Mouse (Mus musculus) MEL (cell line): ENCODE data around the gene Gm42420. TPM values are rescaled to one million over a fixed set of nuclear protein-coding genes. Genes with fewer than 3 reads are reported as not detected.

Experiments
- DNase-seq: peaks from one replicate; pipeline ENCODE4 v3.0.0; 2011; ENCODE audit warnings: low read depth, low spot score
- H3K27ac ChIP-seq: 2 replicates; pipeline ENCODE4 v1.5.1; 2012; ENCODE audit warnings: low read depth, mild to moderate bottlenecking, control low read depth, low read length, moderate library complexity; ENCODE audit not compliant: control insufficient read depth
- H3K27me3 ChIP-seq, 2 experiments: fragments of 150-350 bp in 1 of 2; sonication (generic) in 1 of 2; 2 replicates each; pipeline ENCODE4 v1.6.1; 2012; ENCODE audit warnings: low read length in 2 of 2, mild to moderate bottlenecking in 2 of 2, improper control_type of control experiment in 1 of 2, moderate library complexity in 1 of 2; ENCODE audit not compliant: insufficient read depth in 2 of 2, control insufficient read depth in 1 of 2
- H3K36me3 ChIP-seq, 2 experiments: 2 replicates each; pipeline ENCODE4 v1.6.1; 2012 to 2014; ENCODE audit warnings: low read length in 2 of 2, improper control_type of control experiment in 1 of 2, inconsistent platforms in 1 of 2, mild to moderate bottlenecking in 1 of 2; ENCODE audit not compliant: insufficient read depth in 2 of 2, control insufficient read depth in 1 of 2
- H3K4me1 ChIP-seq, 2 experiments: fragments of 150-350 bp in 1 of 2; sonication (generic) in 1 of 2; 2 replicates each; pipeline ENCODE4 v1.6.1; 2012; ENCODE audit warnings: low read length in 2 of 2, improper control_type of control experiment in 1 of 2, mild to moderate bottlenecking in 1 of 2; ENCODE audit not compliant: insufficient read depth in 2 of 2, control insufficient read depth in 1 of 2
- H3K4me3 ChIP-seq, 2 experiments: fragments of 150-350 bp in 1 of 2; sonication (generic) in 1 of 2; 2 replicates each; pipeline ENCODE4 v1.5.1; 2012; ENCODE audit warnings: low read depth in 2 of 2, low read length in 2 of 2, mild to moderate bottlenecking in 2 of 2, moderate library complexity in 2 of 2, control low read depth in 1 of 2, improper control_type of control experiment in 1 of 2; ENCODE audit not compliant: control insufficient read depth in 1 of 2, insufficient read depth in 1 of 2
- H3K79me2 ChIP-seq: 2 replicates; pipeline ENCODE4 v1.6.1; 2012; ENCODE audit warnings: mild to moderate bottlenecking, low read length, moderate library complexity; ENCODE audit not compliant: control insufficient read depth, poor library complexity, insufficient read depth
- H3K9ac ChIP-seq: 2 replicates; pipeline ENCODE4 v1.6.1; 2012; ENCODE audit warnings: low read depth, mild to moderate bottlenecking, control low read depth, low read length, moderate library complexity; ENCODE audit not compliant: control insufficient read depth, poor library complexity, severe bottlenecking
- H3K9me3 ChIP-seq: fragments of 150-350 bp; sonication (generic); replicated peaks from 2 replicates; pipeline ENCODE4 v1.6.1; 2012; ENCODE audit warnings: mild to moderate bottlenecking, low read length, improper control_type of control experiment, moderate library complexity; ENCODE audit not compliant: insufficient read depth
- BHLHE40 ChIP-seq: IDR thresholded peaks from 2 replicates; pipeline ENCODE4 v1.6.1; 2012; ENCODE audit warnings: low read depth, mild to moderate bottlenecking, inconsistent platforms, low read length, improper control_type of control experiment, borderline replicate concordance
- CHD2 ChIP-seq: IDR thresholded peaks from 2 replicates; pipeline ENCODE4 v1.6.1; 2011; ENCODE audit warnings: low read length, improper control_type of control experiment
- CTCF ChIP-seq, 3 experiments: IDR thresholded peaks in 2 of 3; conservative IDR thresholded peaks in 1 of 3; 2 replicates each; pipeline ENCODE4 v1.5.1; 2011 to 2012; ENCODE audit warnings: low read length in 3 of 3, low read depth in 2 of 3, mild to moderate bottlenecking in 2 of 3, improper control_type of control experiment in 1 of 3, inconsistent platforms in 1 of 3, mixed read lengths in 1 of 3, moderate library complexity in 1 of 3; ENCODE audit not compliant: control insufficient read depth in 1 of 3, insufficient read depth in 1 of 3, poor library complexity in 1 of 3, severe bottlenecking in 1 of 3
- E2F4 ChIP-seq: IDR thresholded peaks from 2 replicates; pipeline ENCODE4 v1.6.1; 2011; ENCODE audit warnings: low read depth, low read length, improper control_type of control experiment, borderline replicate concordance
- EP300 ChIP-seq, 2 experiments: IDR thresholded peaks; 2 replicates each; pipeline ENCODE4 v1.6.1; 2011; ENCODE audit warnings: improper control_type of control experiment in 2 of 2, low read length in 2 of 2, low read depth in 1 of 2, mild to moderate bottlenecking in 1 of 2
- ETS1 ChIP-seq: IDR thresholded peaks from 2 replicates; pipeline ENCODE4 v1.6.1; 2012; ENCODE audit warnings: low read depth, mild to moderate bottlenecking, inconsistent platforms, low read length, improper control_type of control experiment, moderate library complexity
- HCFC1 ChIP-seq: IDR thresholded peaks from 2 replicates; pipeline ENCODE4 v1.6.1; 2012; ENCODE audit warnings: low read depth, mild to moderate bottlenecking, inconsistent platforms, low read length, improper control_type of control experiment, moderate library complexity
- JUND ChIP-seq: IDR thresholded peaks from 2 replicates; pipeline ENCODE4 v1.6.1; 2011; ENCODE audit warnings: low read depth, mild to moderate bottlenecking, improper control_type of control experiment, low read length
- KAT2A ChIP-seq: conservative IDR thresholded peaks from 2 replicates; pipeline ENCODE4 v1.6.1; 2012; ENCODE audit warnings: low read depth, low read length, improper control_type of control experiment, inconsistent platforms
- MAFK ChIP-seq: IDR thresholded peaks from 2 replicates; pipeline ENCODE4 v1.6.1; 2011; ENCODE audit warnings: low read depth, mild to moderate bottlenecking, low read length, improper control_type of control experiment, borderline replicate concordance
- MAX ChIP-seq: IDR thresholded peaks from 2 replicates; pipeline ENCODE4 v1.6.1; 2011; ENCODE audit warnings: low read length, improper control_type of control experiment
- MEF2A ChIP-seq: IDR thresholded peaks from 2 replicates; pipeline ENCODE4 v1.6.1; 2014; ENCODE audit warnings: low read depth, mild to moderate bottlenecking, inconsistent platforms, low read length, improper control_type of control experiment; ENCODE audit not compliant: poor library complexity, insufficient replicate concordance, severe bottlenecking; ENCODE audit errors: extremely low read depth
- MXI1 ChIP-seq: IDR thresholded peaks from 2 replicates; pipeline ENCODE4 v1.6.1; 2011; ENCODE audit warnings: mild to moderate bottlenecking, low read depth, low read length, improper control_type of control experiment
- NELFE ChIP-seq: IDR thresholded peaks from 2 replicates; pipeline ENCODE4 v1.6.1; 2011; ENCODE audit warnings: low read depth, low read length, improper control_type of control experiment
- NRF1 ChIP-seq: IDR thresholded peaks from 2 replicates; pipeline ENCODE4 v1.6.1; 2014; ENCODE audit warnings: low read depth, mild to moderate bottlenecking, inconsistent platforms, low read length, improper control_type of control experiment, moderate library complexity; ENCODE audit not compliant: poor library complexity, insufficient read depth, severe bottlenecking
- POLR2A ChIP-seq, 2 experiments: IDR thresholded peaks; 2 replicates each; pipeline ENCODE4 v1.6.1; 2011 to 2012; ENCODE audit warnings: low read length in 2 of 2, mild to moderate bottlenecking in 2 of 2, control low read depth in 1 of 2, improper control_type of control experiment in 1 of 2, low read depth in 1 of 2, moderate library complexity in 1 of 2; ENCODE audit not compliant: control insufficient read depth in 1 of 2, insufficient read depth in 1 of 2, poor library complexity in 1 of 2
- POLR2AphosphoS5 ChIP-seq: IDR thresholded peaks from 2 replicates; pipeline ENCODE4 v1.6.1; 2012; ENCODE audit warnings: low read depth, borderline replicate concordance, mild to moderate bottlenecking, inconsistent platforms, low read length, moderate library complexity, mixed read lengths
- SIN3A ChIP-seq: IDR thresholded peaks from 2 replicates; pipeline ENCODE4 v1.6.1; 2012; ENCODE audit warnings: low read length, improper control_type of control experiment, inconsistent platforms
- SMC3 ChIP-seq: IDR thresholded peaks from 2 replicates; pipeline ENCODE4 v1.6.1; 2011; ENCODE audit warnings: low read depth, low read length, improper control_type of control experiment
- TBP ChIP-seq: IDR thresholded peaks from 2 replicates; pipeline ENCODE4 v1.8.0; 2011; ENCODE audit warnings: low read depth, low read length, improper control_type of control experiment
- UBTF ChIP-seq: IDR thresholded peaks from 2 replicates; pipeline ENCODE4 v1.6.1; 2012; ENCODE audit warnings: low read depth, mild to moderate bottlenecking, inconsistent platforms, low read length, improper control_type of control experiment, moderate library complexity, borderline replicate concordance; ENCODE audit not compliant: insufficient read depth
- USF2 ChIP-seq, 2 experiments: IDR thresholded peaks; 2 replicates each; pipeline ENCODE4 v1.6.1; 2011 to 2012; ENCODE audit warnings: improper control_type of control experiment in 2 of 2, low read length in 2 of 2, borderline replicate concordance in 1 of 2, inconsistent platforms in 1 of 2, low read depth in 1 of 2, mild to moderate bottlenecking in 1 of 2; ENCODE audit not compliant: insufficient read depth in 1 of 2
- ZMIZ1 ChIP-seq: IDR thresholded peaks from 2 replicates; pipeline ENCODE4 v1.6.1; 2012; ENCODE audit warnings: low read depth, mild to moderate bottlenecking, inconsistent platforms, low read length, improper control_type of control experiment, moderate library complexity
- ZNF384 ChIP-seq: IDR thresholded peaks from 2 replicates; pipeline ENCODE4 v1.6.1; 2012; ENCODE audit warnings: low read depth, mild to moderate bottlenecking, inconsistent platforms, low read length, improper control_type of control experiment
- polyA plus RNA-seq, 2 experiments: library from polyadenylated mRNA; stranded (reverse) in 1 of 2; unstranded in 1 of 2; fragments of >175 nt in 1 of 2; fragments of >200 nt in 1 of 2; gene quantifications; 2 replicates each; pipeline versions ENCODE4 v1.2.1 to v1.2.4; 2012; ENCODE audit warnings: low replicate concordance in 2 of 2, low read depth in 1 of 2; ENCODE audit not compliant: insufficient read length in 2 of 2, insufficient read depth in 1 of 2, missing spikeins in 1 of 2
- total RNA-seq: library from RNA; depleted of rRNA; stranded (reverse); fragments of 300-350 nt; gene quantifications from 2 replicates; pipeline ENCODE4 v1.2.3, GENCODE M21; 2012; rRNA removed

The Gm42420 gene
- 1.4 and 1.5 TPM in 2 replicates for total RNA-seq
- polyA plus RNA-seq: 1 to 10 TPM in 1 of 2 experiments, not detected in 1; 1.9 TPM

GRCm38 (mm10) chr6:39585517-39585916 lies at the start of gene Gm42420:
Gene Gm42420, plus strand, starts transcription at chr6:39585753.
- no peaks in the 10 kb centered on the region for H3K4me1 ChIP-seq
- H3K27ac ChIP-seq: no peak within 1 kb of the TSS
- no peak within 1 kb of the TSS for H3K4me3 ChIP-seq
- TF ChIP-seq JUND (no peak), MAFK (no peak), ZNF384 (no peak), SIN3A (no peak), SMC3 (no peak), E2F4 (no peak), POLR2AphosphoS5 (no peak), MAX (no peak), BHLHE40 (no peak), KAT2A (no peak), CTCF (IDR thresholded peaks at IDR 0.05 in 2 of 3, conservative IDR thresholded peaks at IDR 0.05 in 1 of 3; ENCODE audit: control insufficient read depth in 1 of 3, insufficient read depth in 1 of 3, low read depth in 2 of 3, low read length in 3 of 3, poor library complexity in 1 of 3, severe bottlenecking in 1 of 3) (no peak), UBTF (no peak), MXI1 (no peak), TBP (no peak), HCFC1 (no peak), NRF1 (no peak), CHD2 (no peak), EP300 (IDR thresholded peaks at IDR 0.05; ENCODE audit: low read depth in 1 of 2, low read length in 2 of 2) (no peak), ETS1 (no peak)
- H3K36me3 ChIP-seq: no peaks in the 10 kb centered on the region; a peak in 1 of 4 replicates
- H3K9me3 ChIP-seq: no peaks in the 10 kb centered on the region
- DNase-seq: no peak
- no peak within 1 kb of the TSS for H3K9ac ChIP-seq
- H3K79me2 ChIP-seq: no peaks in the 10 kb centered on the region
- H3K27me3 ChIP-seq: no peaks in the 10 kb centered on the region

DNA sequence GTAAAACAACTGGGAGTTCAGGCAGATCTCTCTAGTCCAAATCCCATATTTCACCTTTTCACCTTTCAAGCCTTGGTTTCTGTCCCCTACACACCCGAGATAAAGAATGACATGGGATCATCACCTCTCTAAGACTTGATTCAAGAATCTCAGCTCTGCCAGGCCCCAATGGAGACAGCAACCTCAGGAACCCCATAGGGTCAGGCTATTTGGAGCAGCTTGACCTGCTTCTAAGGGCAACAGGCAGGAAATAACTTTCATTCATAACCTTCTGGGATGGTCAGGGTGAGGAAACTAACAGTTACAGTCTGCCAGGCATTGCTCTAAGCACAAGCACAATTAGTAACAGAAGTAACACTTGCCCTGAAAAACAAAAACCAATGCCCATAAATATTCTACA lies 48.9 kb upstream of the Gm42420 start:
- peaks cover 0 to 2% of the 10 kb centered on the region in 2 experiments; a peak in 3 of 4 replicates for H3K27me3 ChIP-seq
- no peaks in the 10 kb centered on the region for H3K36me3 ChIP-seq
- H3K9ac ChIP-seq: no peak overlapping the region
- no peaks in the 10 kb centered on the region for H3K4me1 ChIP-seq
- DNase-seq: no peak
- no peak overlapping the region for H3K4me3 ChIP-seq
- TF ChIP-seq MEF2A: no peak
- TF ChIP-seq USF2 (IDR thresholded peaks at IDR 0.05; ENCODE audit: borderline replicate concordance in 1 of 2, insufficient read depth in 1 of 2, low read depth in 1 of 2, low read length in 2 of 2): no peak
- no peak for TF ChIP-seq NELFE
- no peak for TF ChIP-seq ZMIZ1
- TF ChIP-seq HCFC1: no peak
- TF ChIP-seq POLR2A (IDR thresholded peaks at IDR 0.05; ENCODE audit: control insufficient read depth in 1 of 2, insufficient read depth in 1 of 2, low read depth in 1 of 2, low read length in 2 of 2, poor library complexity in 1 of 2): no peak
- TF ChIP-seq MXI1: no peak
- H3K27ac ChIP-seq: no peak overlapping the region
- no peaks in the 10 kb centered on the region for H3K9me3 ChIP-seq
- no peaks in the 10 kb centered on the region for H3K79me2 ChIP-seq
